Mouse (Mus musculus): ENCODE results near the gene Gm3460. TPM values are rescaled to one million over a fixed set of nuclear protein-coding genes. Genes with fewer than 3 reads are reported as not detected.

Gene Gm3460
- 178 TPM for polyA plus RNA-seq (2014; fragmentation: Illumina TruSeq; extraction: RNeasy Lipid Tissue Mini Kit (QIAGEN cat#74804); ENCODE audit: low read depth, low replicate concordance)

DNA sequence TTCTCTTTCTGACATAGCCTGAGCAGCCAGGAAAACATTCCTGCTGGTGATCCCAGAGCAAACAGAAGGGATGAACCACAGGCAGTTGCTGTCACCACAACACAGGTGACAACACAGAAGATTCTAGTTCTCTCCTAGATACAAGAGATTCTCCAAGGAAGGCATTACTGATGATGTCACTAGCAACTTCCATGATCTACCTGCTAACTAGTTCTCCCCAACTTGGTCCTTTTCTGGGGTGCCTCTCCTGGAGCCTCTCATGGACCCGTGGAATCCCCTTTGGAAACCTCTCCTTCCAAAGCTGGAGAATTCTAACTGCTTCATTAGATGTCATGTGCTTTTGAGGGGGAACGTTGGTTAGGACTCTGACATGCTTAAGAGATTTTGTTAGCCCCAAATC is at the start of gene Gm3460:
Gm3460 (minus strand) TSS at position 101 of the 400 bp plus-strand sequence.

DNA sequence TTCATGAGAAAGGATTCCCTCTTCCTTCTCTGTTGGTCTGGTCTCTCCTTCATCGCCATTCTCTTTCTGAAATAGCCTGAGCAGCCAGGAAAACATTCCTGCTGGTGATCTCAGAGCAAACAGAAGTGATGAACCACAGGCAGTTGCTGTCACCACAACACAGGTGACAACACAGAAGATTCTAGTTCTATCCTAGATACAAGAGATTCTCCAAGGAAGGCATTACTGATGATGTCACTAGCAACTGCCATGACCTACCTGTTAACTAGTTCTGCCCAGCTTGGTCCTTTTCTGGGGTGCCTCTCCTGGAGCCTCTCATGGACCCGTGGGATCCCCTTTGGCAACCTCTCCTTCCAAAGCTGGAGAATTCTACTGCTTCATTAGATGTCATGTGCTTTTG is 31.7 kb downstream of the Gm3460 start, which contains the start of gene Gm3629:
Gm3629 (minus strand) TSS at position 101 of the 400 bp plus-strand sequence.

Other genes starting within 250 kb of the Gm3460 start
- 1.8 TPM for gene Gm16440, start 232.1 kb downstream of the Gm3460 start, polyA plus RNA-seq (2014; fragmentation: Illumina TruSeq; extraction: RNeasy Lipid Tissue Mini Kit (QIAGEN cat#74804); ENCODE audit: low read depth, low replicate concordance)
- 6.7 TPM for gene Gm3591, start 209.9 kb downstream of the Gm3460 start, polyA plus RNA-seq (2014; fragmentation: Illumina TruSeq; extraction: RNeasy Lipid Tissue Mini Kit (QIAGEN cat#74804); ENCODE audit: low read depth, low replicate concordance)
- 1.4 TPM for gene Gm3594, start 177.8 kb downstream of the Gm3460 start, polyA plus RNA-seq (2014; fragmentation: Illumina TruSeq; extraction: RNeasy Lipid Tissue Mini Kit (QIAGEN cat#74804); ENCODE audit: low read depth, low replicate concordance)
- 12.9 TPM for gene Gm8356, start 85.1 kb downstream of the Gm3460 start, polyA plus RNA-seq (2014; fragmentation: Illumina TruSeq; extraction: RNeasy Lipid Tissue Mini Kit (QIAGEN cat#74804); ENCODE audit: low read depth, low replicate concordance)
- gene Gm3629, start 31.8 kb downstream of the Gm3460 start, polyA plus RNA-seq (2014; fragmentation: Illumina TruSeq; extraction: RNeasy Lipid Tissue Mini Kit (QIAGEN cat#74804); ENCODE audit: low read depth, low replicate concordance) = 5.4 TPM
- 31.9 TPM for gene Gm10251, start 61.8 kb upstream of the Gm3460 start, polyA plus RNA-seq (2014; fragmentation: Illumina TruSeq; extraction: RNeasy Lipid Tissue Mini Kit (QIAGEN cat#74804); ENCODE audit: low read depth, low replicate concordance)
- 0.25 TPM for gene Gm8050, start 97.8 kb upstream of the Gm3460 start, polyA plus RNA-seq (2014; fragmentation: Illumina TruSeq; extraction: RNeasy Lipid Tissue Mini Kit (QIAGEN cat#74804); ENCODE audit: low read depth, low replicate concordance)
- gene Gm3636, start 119.9 kb upstream of the Gm3460 start, polyA plus RNA-seq (2014; fragmentation: Illumina TruSeq; extraction: RNeasy Lipid Tissue Mini Kit (QIAGEN cat#74804); ENCODE audit: low read depth, low replicate concordance) = 6.8 TPM
- 79.0 TPM for gene Gm8362, start 152.0 kb upstream of the Gm3460 start, polyA plus RNA-seq (2014; fragmentation: Illumina TruSeq; extraction: RNeasy Lipid Tissue Mini Kit (QIAGEN cat#74804); ENCODE audit: low read depth, low replicate concordance)
- gene Gm3642, start 217.9 kb upstream of the Gm3460 start, polyA plus RNA-seq (2014; fragmentation: Illumina TruSeq; extraction: RNeasy Lipid Tissue Mini Kit (QIAGEN cat#74804); ENCODE audit: low read depth, low replicate concordance) = 7.2 TPM

All from testis, adult 10 weeks (tissue).